Mouse (Mus musculus) kidney, postnatal 10 days (tissue): ENCODE data around the gene Fpr2.
"Not testable (repeated sequence)": the region's sequence is repeated elsewhere in the genome, so short reads cannot be mapped to it uniquely, and the experiment has no call there.

Source experiments
- DNase-seq: peaks from one replicate; pipeline ENCODE4 v3.0.0; 2021; ENCODE audit warnings: mixed read lengths

Fpr2 gene

DNA sequence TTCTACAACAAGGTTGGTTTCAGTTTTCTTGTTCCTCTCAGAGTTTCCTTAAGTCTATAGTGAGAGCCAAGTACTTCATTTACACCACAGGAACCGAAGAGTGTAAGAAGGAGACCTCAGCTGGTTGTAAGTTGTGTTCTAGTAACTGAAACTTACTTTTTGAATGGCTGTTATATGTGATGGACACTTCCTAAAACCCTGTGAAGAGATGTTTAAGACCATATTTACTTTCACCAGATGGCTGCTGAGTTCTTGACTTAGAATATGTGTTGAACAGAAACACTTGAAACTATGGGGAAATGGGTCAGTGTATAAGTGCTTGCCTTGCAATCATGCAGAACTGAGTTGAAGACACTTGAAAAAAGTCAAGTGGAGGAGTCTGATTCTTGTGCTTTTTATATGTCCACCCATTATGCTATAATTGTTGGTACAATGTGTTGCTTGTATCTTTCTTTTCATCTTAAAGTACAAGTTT is at the start of gene Fpr2, which contains the start of gene Fpr3:
Gene Fpr2 (plus strand): TSS at position 51 of the 475 bp plus-strand sequence.
Gene Fpr3 (plus strand): TSS at position 79 of the 475 bp plus-strand sequence.
- no peak for DNase-seq

GRCm38 (mm10) chr17:17837919-17838701 is 49.5 kb upstream of the Fpr2 start:
- DNase-seq, result peak; percentile 98

- no peak for DNase-seq
Observed at GRCm38 (mm10) chr17:17839276-17839675, 48.3 kb upstream of the Fpr2 start.

DNA sequence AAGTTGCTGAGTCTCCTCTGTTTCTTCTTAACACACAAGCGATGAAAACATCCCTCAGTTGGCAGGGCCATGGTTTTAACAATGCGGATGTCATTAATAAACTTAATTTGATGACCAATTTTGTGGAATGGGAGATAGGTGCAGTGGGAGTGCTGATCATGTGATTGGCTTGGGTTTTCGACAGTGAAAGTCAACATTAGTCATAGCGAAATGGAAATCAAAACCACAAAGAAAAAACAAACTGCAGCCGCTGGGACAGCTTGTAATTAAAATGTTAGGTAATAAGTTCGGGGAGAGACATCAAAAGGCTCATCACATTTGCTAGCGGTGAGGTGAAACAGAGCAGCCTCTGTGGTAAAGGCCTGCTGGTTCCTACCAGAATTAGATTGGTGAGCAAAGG is 46.8 kb upstream of the Fpr2 start:
- DNase-seq, result no peak

- peak; percentile 21 for DNase-seq
Observed at GRCm38 (mm10) chr17:17843534-17844261, 43.9 kb upstream of the Fpr2 start.

GRCm38 (mm10) chr17:17844606-17845005 is 43.0 kb upstream of the Fpr2 start:
- DNase-seq, result not testable (repeated sequence)

GRCm38 (mm10) chr17:17845187-17846027 is 42.2 kb upstream of the Fpr2 start:
- peak; percentile 30 for DNase-seq

- no peak for DNase-seq
Observed at GRCm38 (mm10) chr17:17848988-17849387, 38.6 kb upstream of the Fpr2 start.

DNA sequence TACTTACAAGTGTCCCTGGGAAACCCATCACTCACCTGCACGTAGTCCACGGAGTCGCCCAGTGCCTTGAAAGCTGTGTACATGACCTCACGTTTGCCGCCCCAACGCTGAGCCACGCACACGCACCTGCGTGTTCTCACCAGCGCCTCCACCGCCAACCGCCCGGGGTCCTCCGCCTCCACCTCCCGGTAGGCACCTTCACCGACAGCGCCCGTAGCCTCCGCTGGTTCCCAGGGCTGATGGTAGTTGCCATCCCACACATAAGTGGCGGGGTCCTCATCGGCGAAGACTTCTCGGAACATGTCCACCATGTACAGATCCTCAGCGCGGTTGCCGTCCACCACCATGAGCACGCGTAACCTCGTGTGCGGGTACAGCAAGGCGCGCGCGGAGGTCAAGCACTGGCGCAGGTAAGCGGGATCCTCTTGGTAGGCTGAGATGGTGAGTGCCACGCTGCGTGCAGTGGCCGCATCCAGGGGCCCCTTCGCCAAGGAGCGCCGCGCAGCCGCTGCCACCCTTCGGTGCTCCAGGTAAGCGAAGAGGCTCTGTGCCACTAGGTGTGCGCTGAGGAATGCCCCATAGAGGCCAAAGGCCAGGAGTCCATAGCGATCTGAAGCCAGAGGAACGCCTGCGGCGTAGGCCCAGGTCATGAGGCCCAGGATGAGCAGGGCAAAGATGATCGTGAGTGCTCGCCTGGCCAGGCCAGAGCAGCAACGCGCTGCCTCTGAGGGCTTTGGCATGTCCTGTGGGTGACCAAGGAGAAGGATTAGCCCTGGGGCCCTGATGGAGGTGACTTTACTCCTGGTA is 37.5 kb upstream of the Fpr2 start:
- DNase-seq, result no peak

DNA sequence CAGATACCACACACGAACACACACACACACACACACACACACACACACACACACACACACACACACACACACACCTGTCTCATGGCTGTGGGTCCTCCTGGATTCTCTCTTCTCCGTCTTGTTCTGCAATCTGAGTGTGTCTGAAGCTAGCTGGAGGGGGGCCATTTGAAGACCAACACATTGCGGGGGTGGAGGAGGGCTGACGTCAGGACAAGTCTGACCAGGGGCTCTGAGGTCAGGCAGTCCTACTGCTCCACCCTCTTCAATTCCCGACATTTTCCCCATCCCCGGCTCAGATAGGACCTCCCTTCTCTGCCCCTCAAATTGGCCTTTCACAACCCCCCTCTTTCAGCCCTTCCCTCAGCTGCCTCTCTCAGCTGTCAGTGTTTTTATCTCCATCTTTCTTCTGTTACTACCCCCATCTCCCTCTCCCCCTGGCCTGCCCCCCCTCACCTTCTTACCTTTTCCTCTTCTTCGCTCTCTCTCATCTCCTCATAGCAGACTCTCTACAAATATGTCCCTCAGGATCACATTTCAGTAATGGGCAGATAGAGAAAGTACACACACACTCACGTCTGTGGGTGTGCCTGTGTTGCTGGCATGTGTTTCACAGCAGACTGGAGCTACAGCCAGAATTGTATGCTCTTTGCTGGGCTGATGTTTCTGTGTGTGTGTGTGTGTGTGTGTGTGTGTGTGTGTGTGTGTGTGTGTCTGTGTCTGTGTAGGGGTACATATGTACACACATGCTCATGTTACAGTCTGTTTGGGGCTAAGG is 32.4 kb upstream of the Fpr2 start, which contains the start of gene Has1:
Gene Has1 (minus strand): TSS at position 142 of the 775 bp plus-strand sequence.
- no peak for DNase-seq

DNA sequence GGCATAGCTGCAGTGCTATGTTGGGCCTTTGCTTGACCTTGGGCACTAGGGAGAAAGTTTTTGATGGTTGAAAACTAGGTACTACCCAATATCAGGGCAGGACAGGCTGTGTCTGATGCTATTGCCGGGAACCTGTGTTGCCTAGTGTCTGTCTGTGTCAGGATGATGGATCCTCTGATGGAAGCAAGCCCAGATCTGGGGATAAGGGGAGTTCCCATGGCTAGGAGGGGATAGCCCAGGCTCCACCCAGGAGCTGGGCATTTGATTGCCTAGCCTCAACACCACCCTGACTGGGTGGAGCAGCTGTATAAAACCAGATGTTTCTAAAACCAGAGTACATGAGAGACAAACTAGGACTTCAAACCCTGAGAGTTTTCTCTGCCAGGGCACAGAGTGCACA is 31.0 kb upstream of the Fpr2 start:
- DNase-seq, result no peak

- no peak for DNase-seq
Observed at GRCm38 (mm10) chr17:17857446-17857845, 30.2 kb upstream of the Fpr2 start.

DNA sequence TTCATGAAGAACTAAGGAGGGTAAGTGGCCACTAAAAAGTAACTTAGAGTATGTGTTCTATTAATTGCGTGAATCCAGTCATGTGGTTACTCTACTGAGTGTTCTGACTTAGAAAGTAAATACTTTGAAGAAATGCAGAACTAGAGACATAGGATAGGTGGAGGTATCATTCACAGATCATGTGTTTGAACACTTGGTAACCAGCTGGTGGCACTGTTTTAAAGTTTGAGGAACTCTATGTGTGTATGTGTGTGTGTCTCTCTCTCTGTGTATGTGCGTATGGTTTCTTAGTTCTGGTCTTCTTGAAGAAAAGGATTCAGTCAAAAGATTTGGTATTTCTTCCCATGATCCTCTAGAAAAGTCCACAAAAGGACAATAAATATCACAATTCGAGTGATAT is 27.5 kb upstream of the Fpr2 start:
- DNase-seq, result no peak

DNA sequence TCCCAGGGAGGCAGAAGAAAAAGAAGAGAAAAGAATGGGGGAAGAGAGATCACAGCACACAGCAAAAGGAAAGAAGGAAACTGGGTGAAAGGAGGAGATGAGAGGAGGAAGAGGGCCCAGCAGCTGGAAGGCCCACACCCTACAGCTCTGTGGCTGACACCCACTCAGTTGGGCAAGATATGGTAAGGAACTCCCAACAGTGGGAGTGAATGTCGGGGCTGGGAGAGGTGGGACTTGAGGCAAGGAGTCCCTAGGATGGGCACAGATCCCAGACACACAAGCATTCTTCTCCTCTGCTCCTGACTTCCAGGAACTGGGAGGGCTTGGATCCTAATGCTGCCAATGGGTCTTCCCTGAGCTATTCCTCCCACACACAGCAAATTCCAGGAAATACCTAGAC is 25.3 kb upstream of the Fpr2 start:
- DNase-seq, result no peak

GRCm38 (mm10) chr17:17865168-17865567 is 22.5 kb upstream of the Fpr2 start:
- DNase-seq, result no peak

GRCm38 (mm10) chr17:17866801-17867469 is 20.7 kb upstream of the Fpr2 start:
- DNase-seq, result no peak

- DNase-seq, result no peak
Observed at GRCm38 (mm10) chr17:17870892-17871550, 16.6 kb upstream of the Fpr2 start.

- no peak for DNase-seq
Observed at GRCm38 (mm10) chr17:17871697-17872096, 15.9 kb upstream of the Fpr2 start.

DNA sequence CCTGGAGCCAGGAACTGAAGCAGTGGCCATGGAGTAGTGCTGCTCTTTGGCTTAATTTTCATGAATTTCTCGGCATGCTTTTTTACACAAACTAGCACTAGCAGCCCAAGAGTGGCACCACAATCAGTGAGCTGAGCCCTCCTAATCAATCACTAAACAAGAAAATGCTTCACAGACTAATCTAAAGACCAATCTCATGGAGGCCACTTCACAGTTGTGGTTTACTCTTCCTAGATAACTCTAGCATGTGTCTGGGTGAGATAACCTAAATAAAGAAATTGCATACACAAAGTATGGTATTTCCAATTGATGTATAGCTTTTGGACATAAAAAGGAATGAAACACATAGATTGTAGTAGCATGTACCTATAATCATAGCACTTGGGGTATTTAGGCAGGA is 8.3 kb upstream of the Fpr2 start:
- no peak for DNase-seq

DNA sequence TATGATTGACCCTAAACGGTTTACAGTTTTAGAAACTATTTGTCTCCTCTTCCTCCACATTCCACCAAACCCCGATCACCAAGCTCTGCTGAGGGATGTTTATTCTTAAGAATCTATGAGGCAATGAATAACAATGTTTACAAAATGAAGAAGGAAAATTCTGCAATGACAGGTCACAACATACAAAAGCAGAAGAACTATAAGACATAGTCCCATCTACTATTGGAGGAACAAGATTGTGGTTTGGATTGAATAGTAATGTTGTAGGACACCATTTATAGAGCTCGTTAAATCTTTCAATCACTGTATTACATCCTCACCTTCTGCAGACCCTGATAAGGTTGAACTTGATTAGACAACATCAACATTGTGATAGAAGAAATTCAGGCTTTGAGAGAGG is 5.0 kb upstream of the Fpr2 start:
- DNase-seq, result no peak
